Mouse (Mus musculus): Measurements from ENCODE around the gene Dnaaf2.
"Not testable (repeated sequence)": the region's sequence is repeated elsewhere in the genome, so short reads cannot be mapped to it uniquely, and the experiment has no call there.

The Dnaaf2 gene

DNA sequence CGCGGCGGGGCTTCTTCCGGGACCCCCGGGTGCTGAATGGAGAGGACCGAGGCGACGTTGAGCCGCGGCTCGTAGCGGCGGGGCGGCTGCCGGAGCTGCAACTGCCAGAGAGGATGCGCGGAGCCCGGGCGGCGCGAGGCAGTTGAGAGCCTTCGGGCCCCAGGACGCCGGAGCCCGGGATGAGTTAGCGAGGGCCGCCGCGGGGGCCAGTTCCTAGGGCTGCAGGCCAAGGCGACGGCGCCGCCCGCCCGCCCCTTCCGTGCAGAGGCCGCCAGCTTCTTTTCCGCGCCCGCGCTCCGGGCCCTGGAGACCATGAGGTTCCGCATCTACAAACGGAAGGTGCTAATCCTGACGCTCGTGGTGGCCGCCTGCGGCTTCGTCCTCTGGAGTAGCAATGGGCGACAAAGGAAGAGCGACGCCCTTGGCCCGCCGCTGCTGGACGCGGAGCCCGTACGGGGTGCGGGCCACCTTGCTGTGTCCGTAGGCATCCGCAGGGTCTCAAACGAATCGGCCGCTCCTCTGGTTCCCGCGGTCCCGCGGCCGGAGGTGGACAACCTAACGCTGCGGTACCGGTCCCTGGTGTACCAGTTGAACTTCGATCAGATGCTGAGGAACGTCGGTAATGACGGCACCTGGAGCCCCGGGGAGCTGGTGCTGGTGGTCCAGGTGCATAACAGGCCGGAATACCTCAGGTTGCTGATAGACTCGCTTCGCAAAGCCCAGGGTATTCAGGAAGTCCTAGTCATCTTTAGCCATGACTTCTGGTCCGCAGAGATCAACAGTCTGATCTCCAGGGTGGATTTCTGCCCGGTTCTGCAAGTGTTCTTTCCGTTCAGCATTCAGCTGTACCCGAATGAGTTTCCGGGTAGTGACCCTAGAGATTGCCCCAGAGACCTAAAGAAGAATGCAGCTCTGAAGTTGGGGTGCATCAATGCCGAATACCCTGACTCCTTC is 13.6 kb downstream of the Dnaaf2 start:
- CTCF ChIA-PET = interaction anchor here in 1 of 4 experiments (0.6 to 2.1 kb wide), 4 partner anchors 11 to 44 kb away, joined by 3 to 6 read pairs (median 4); partner anchors contain the start of gene Gm49383
- POLR2A ChIA-PET = interaction anchor here in 3 of 4 experiments (0.6 to 3.4 kb wide), 30 partner anchors 8 to 540 kb away, joined by 3 to 33 read pairs (median 6); partner anchors contain the start of genes Gm49383 (in 3 of the 3), Lrr1 (in 3 of the 3), Dnaaf2 (in 2 of the 3) and Rps29 (in 2 of the 3)

GRCm38 (mm10) chr12:69183583-69184308 is 14.5 kb downstream of the Dnaaf2 start, which contains the start of the genes Rpl36al and Mgat2:
Gene Rpl36al, minus strand, starts transcription at chr12:69184083.
Gene Mgat2, plus strand, starts transcription at chr12:69184157.
- CTCF ChIA-PET = interaction anchor here in 2 of 4 experiments (0.6 to 2.1 kb wide), 3 partner anchors 14 to 40 kb away, joined by 3 to 6 read pairs (median 5); partner anchors contain the start of gene Gm49383 (in 1 of the 2)
- POLR2A ChIA-PET = interaction anchor here in 3 of 4 experiments (0.6 to 3.4 kb wide), 26 partner anchors 8 to 263 kb away, joined by 3 to 33 read pairs (median 7); partner anchors contain the start of genes Gm49383 (in 3 of the 3), Lrr1 (in 3 of the 3), Dnaaf2 (in 2 of the 3) and Rps29 (in 2 of the 3)

- POLR2A ChIA-PET = interaction anchor here in 2 of 4 experiments (0.6 to 2.0 kb wide), 7 partner anchors 13 to 374 kb away, joined by 3 to 11 read pairs (median 3); partner anchors contain the start of genes Lrr1 (in 2 of the 2), Gm49383 (in 1 of the 2) and Rps29 (in 1 of the 2)
- CTCF ChIA-PET = interaction anchor here in 1 of 4 experiments (0.6 kb wide), 1 partner anchor 13 kb away, joined by 7 read pairs; no protein-coding TSS in a partner anchor
Measured at GRCm38 (mm10) chr12:69181800-69182199, 16.4 kb downstream of the Dnaaf2 start.

DNA sequence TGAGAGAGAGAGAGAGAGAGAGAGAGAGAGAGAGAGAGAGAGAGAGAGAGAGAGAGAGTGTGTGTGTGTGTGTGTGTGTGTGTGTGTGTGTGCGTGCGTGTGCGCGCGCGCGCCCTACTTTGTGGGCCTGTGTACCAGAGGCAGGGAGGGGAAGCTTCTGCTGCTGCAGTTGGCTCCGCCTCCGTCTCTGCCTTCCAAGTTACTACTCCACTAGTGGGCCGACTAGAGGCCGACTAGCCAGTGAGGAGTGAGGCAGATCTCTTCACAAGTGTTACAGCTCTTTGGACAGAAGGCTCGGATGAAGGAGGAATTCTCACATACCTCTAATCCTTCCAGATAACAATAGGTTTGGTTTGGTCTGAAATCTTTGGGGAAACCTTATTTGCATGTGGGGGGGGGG is 18.9 kb downstream of the Dnaaf2 start:
- POLR2A ChIA-PET = interaction anchor here (0.5 to 3.8 kb wide), 21 partner anchors 8 to 1712 kb away, joined by 3 to 38 read pairs (median 5); partner anchors contain the start of genes Lrr1 (in 3 of the 4), Rps29 (in 3 of the 4) and Gm49383 (in 1 of the 4)
- CTCF ChIA-PET = interaction anchor here in 3 of 4 experiments (0.6 to 0.8 kb wide), 6 partner anchors 9 to 572 kb away, joined by 5 to 24 read pairs (median 6); partner anchors contain the start of gene Lrr1 (in 1 of the 3)

DNA sequence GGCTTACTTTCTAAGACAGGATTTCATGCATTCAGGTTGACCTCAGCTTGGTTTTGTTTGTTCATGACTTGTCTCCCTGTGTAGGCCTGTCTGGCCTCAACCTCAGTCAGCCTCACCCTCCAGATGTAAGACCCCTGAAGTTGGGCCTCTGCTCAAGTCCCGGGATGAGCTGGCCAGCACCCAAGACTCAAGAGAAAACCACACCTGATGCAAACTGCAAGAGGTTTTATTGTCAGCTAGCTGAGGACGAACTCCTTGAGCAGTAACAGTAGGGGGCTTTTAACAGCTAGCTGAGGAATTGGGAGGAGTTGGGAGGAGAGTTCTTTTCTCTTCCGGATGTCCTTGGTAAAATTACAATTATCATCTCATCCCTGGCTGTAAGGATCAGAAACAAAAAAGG is 20.7 kb downstream of the Dnaaf2 start:
- CTCF ChIA-PET = interaction anchor here in 1 of 4 experiments (0.8 kb wide), 1 partner anchor 10 kb away, joined by 3 read pairs; no protein-coding TSS in a partner anchor
- POLR2A ChIA-PET = interaction anchor here in 3 of 4 experiments (1.1 to 3.8 kb wide), 8 partner anchors 9 to 33 kb away, joined by 3 to 38 read pairs (median 4); partner anchors contain the start of genes Dnaaf2 (in 1 of the 3), Gm49383 (in 1 of the 3), Lrr1 (in 1 of the 3) and Rps29 (in 1 of the 3)

- ChIA-PET POLR2A (interaction anchor here in 2 of 4 experiments (0.7 to 1.6 kb wide), 6 partner anchors 8 to 21 kb away, joined by 3 to 5 read pairs (median 4); partner anchors contain the start of genes Gm49383 (in 2 of the 2), Rps29 (in 2 of the 2), Mgat2 (in 1 of the 2) and Rpl36al (in 1 of the 2)), CTCF (no interaction called here)
Measured at GRCm38 (mm10) chr12:69175975-69176374, 22.3 kb downstream of the Dnaaf2 start.

GRCm38 (mm10) chr12:69171307-69171706 is 26.9 kb downstream of the Dnaaf2 start:
- POLR2A ChIA-PET = interaction anchor here in 3 of 4 experiments (0.6 to 7.8 kb wide), 10 partner anchors 8 to 165 kb away, joined by 3 to 96 read pairs (median 6); partner anchors contain the start of genes Rps29 (in 2 of the 3), Mgat2 (in 1 of the 3) and Rpl36al (in 1 of the 3)
- CTCF ChIA-PET = interaction anchor here in 1 of 4 experiments (0.6 kb wide), 1 partner anchor 55 kb away, joined by 4 read pairs; no protein-coding TSS in a partner anchor

DNA sequence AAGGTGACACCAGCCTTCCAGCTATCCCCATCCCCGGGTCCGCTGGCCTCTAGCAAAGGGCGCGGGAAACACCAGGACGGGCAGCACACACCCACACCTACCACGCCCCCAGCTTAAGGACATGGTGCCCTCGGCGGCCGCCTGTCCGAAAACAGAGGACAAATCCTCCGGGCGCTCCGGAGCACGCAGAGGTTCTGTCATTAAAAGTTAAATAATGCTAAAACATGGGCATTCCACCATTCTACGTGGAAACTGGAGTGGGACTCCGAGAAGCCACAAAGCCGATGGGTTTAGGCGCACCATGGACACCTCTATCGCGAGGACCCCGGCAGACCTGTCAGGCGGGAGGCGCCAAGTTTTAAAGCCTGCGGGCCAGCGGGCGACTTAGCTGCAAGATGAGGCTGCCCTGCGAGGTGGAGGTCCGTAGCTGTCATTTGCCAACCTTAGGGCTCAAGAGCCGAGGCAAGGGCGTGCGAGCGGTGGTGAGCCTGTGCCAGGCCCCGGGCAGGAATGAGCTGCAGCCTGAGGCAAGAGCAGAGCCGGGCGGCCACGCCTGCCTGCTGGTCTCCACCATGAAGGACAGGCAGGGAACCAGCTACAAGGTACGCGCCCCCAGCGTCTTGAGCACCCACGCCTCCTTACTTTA is 29.6 kb downstream of the Dnaaf2 start, which contains the start of gene Lrr1:
Lrr1 (plus strand) TSS at position 354 of the 646 bp plus-strand sequence.
- ChIA-PET CTCF (interaction anchor here in 3 of 4 experiments (0.5 to 1.5 kb wide), 12 partner anchors 9 to 140 kb away, joined by 3 to 7 read pairs (median 3); partner anchors contain the start of gene Rps29 (in 1 of the 3)), POLR2A (interaction anchor here (0.6 to 7.8 kb wide), 40 partner anchors 8 to 1830 kb away, joined by 3 to 96 read pairs (median 4); partner anchors contain the start of genes Rps29 (in 4 of the 4), Mgat2 (in 3 of the 4), Rpl36al (in 3 of the 4) and Gm49383 (in 2 of the 4))

- POLR2A ChIA-PET = interaction anchor here (0.6 to 7.8 kb wide), 38 partner anchors 8 to 1830 kb away, joined by 3 to 96 read pairs (median 4); partner anchors contain the start of genes Rps29 (in 4 of the 4), Mgat2 (in 3 of the 4), Rpl36al (in 3 of the 4) and Gm49383 (in 2 of the 4)
- CTCF ChIA-PET = interaction anchor here in 3 of 4 experiments (0.6 to 1.5 kb wide), 10 partner anchors 9 to 141 kb away, joined by 3 to 6 read pairs (median 3); partner anchors contain the start of gene Rps29 (in 1 of the 3)
Measured at GRCm38 (mm10) chr12:69167656-69168460, 30.4 kb downstream of the Dnaaf2 start.

DNA sequence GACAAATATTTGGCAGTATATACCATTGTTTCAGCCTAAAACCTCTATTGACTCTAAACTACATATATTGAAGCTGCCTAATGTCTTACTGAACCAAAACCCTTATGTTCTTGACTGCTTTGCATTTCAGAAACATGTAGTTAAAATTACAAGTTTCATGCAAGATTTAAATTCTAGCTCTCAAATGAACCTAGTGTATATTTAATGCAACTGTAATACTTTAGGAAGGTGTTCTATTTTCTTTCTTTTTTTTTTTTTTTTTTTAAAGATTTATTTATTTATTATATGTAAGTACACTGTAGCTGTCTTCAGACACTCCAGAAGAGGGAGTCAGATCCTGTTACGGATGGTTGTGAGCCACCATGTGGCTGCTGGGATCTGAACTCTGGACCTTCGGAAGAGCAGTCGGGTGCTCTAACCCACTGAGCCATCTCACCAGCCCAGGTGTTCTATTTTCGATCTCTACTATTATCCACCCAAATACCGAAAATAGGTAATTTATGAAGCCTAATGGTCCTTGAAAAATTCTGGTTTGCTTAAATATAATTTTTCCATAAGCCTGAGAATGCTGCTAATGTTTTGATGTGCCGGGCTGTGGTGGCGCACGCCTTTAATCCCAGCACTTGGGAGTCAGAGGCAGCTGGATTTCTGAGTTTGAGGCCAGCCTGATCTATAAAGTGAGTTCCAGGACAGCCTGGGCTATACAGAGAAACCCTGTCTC is 31.2 kb downstream of the Dnaaf2 start:
- POLR2A ChIA-PET = interaction anchor here in 2 of 4 experiments (1.2 to 7.8 kb wide), 8 partner anchors 10 to 195 kb away, joined by 3 to 96 read pairs (median 10); partner anchors contain the start of genes Rps29 (in 2 of the 2), Mgat2 (in 1 of the 2) and Rpl36al (in 1 of the 2)
- CTCF ChIA-PET = not testable (repeated sequence)

GRCm38 (mm10) chr12:69164904-69165303 is 33.3 kb downstream of the Dnaaf2 start:
- CTCF ChIA-PET = no interaction called here
- POLR2A ChIA-PET = interaction anchor here in 2 of 4 experiments (0.6 to 1.9 kb wide), 6 partner anchors 8 to 561 kb away, joined by 4 to 13 read pairs (median 6); partner anchors contain the start of genes Mgat2 (in 1 of the 2) and Rpl36al (in 1 of the 2)

DNA sequence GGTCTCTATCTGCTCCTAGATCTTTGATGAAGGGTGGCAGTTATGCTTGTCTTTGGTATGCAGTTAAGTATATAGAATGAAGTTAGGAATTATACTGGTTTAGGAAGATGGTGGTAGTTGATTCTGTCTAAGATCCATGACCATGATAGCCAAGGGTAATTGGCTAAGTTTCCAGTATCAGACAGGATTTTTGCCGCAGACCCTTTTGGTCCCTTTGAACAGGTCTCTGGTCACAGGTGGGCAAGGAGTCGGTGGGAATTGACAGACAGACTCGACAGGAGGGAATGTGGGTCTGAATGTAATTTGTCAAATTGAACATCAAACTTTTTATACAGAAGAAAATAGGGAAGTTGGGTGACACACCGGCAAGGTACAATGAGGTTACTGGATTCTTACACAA is 34.6 kb downstream of the Dnaaf2 start:
- POLR2A ChIA-PET = interaction anchor here in 1 of 4 experiments (0.9 to 1.9 kb wide), 5 partner anchors 8 to 37 kb away, joined by 3 to 13 read pairs (median 6); partner anchors contain the start of genes Gm49383, Mgat2 and Rpl36al
- CTCF ChIA-PET = not testable (repeated sequence)

GRCm38 (mm10) chr12:69160677-69161076 is 37.6 kb downstream of the Dnaaf2 start:
- CTCF ChIA-PET = not testable (repeated sequence)
- POLR2A ChIA-PET = interaction anchor here in 3 of 4 experiments (0.6 to 1.7 kb wide), 7 partner anchors 8 to 969 kb away, joined by 3 to 8 read pairs (median 5); partner anchors contain the start of genes Lrr1 (in 1 of the 3) and Mgat2 (in 1 of the 3)

DNA sequence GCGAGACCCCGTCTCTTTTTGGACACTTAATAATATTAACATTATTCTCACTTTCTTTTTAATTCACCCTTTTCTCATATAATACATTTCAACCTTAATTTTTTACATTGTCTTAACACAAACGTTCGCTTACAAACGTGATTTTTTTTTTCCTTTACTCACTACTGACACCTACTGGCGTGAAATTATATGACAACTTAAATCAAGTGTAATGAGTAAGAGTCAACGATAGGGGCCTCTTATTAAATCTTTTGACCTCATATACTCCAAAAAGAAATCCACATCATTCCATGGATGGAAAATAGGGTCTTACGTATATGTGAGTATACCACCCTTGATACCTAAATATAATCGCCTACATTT is 38.7 kb downstream of the Dnaaf2 start:
- ChIA-PET POLR2A (interaction anchor here (0.6 to 4.9 kb wide), 59 partner anchors 9 to 1811 kb away, joined by 3 to 96 read pairs (median 5); partner anchors contain the start of genes Gm49383 (in 3 of the 4), Lrr1 (in 3 of the 4), Atp5s (in 2 of the 4) and L2hgdh (in 2 of the 4)), CTCF (interaction anchor here in 2 of 4 experiments (0.8 to 1.8 kb wide), 4 partner anchors 9 to 32 kb away, joined by 3 to 6 read pairs (median 5); partner anchors contain the start of gene Lrr1 (in 1 of the 2))

Data from embryonic stem cell, embryonic (primary cell).